Mouse (Mus musculus) forebrain, embryonic 13.5 days (tissue): ENCODE measurements at regions not wholly inside any gene's neighbourhood (a gene's known extent, or its start where the extent isn't known, plus 50 kb on each side); places are given as distances from the start of the nearest gene placed in this dataset.
A peak's percentile ranks its signal among the peaks of the same experiment; 100 is the strongest.

Source experiments
- ATAC-seq: fragments of 200-750 bp; cut with Nextera tagmentation; 2 replicates; pipeline ENCODE4 v1.8.0; 2017
- H3K27ac ChIP-seq: fragments of 300-500 bp; sonication (generic); 2 replicates; pipeline ENCODE4 v1.5.1; 2015; ENCODE audit warnings: inconsistent platforms, mild to moderate bottlenecking, moderate library complexity
- H3K27me3 ChIP-seq: fragments of 300-500 bp; sonication (generic); 2 replicates; pipeline ENCODE4 v1.6.1; 2015; ENCODE audit warnings: mild to moderate bottlenecking, inconsistent platforms
- H3K36me3 ChIP-seq: fragments of 300-500 bp; sonication (generic); 2 replicates; pipeline ENCODE4 v1.6.1; 2015; ENCODE audit warnings: mild to moderate bottlenecking, inconsistent platforms; ENCODE audit not compliant: poor library complexity, severe bottlenecking
- H3K4me1 ChIP-seq: fragments of 300-500 bp; sonication (generic); 2 replicates; pipeline ENCODE4 v1.6.1; 2015; ENCODE audit warnings: inconsistent platforms
- H3K4me2 ChIP-seq: fragments of 300-500 bp; sonication (generic); 2 replicates; pipeline ENCODE4 v1.6.1; 2015; ENCODE audit warnings: inconsistent platforms, mild to moderate bottlenecking, moderate library complexity
- H3K4me3 ChIP-seq: fragments of 300-500 bp; sonication (generic); 2 replicates; pipeline ENCODE4 v1.5.1; 2015; ENCODE audit warnings: mild to moderate bottlenecking, inconsistent platforms
- H3K9ac ChIP-seq: fragments of 300-500 bp; sonication (generic); 2 replicates; pipeline ENCODE4 v1.6.1; 2015; ENCODE audit warnings: mild to moderate bottlenecking, inconsistent platforms
- H3K9me3 ChIP-seq: fragments of 300-500 bp; sonication (generic); replicated peaks from 2 replicates; pipeline ENCODE4 v1.6.1; 2016; ENCODE audit warnings: inconsistent platforms
- WGBS: fragments of 180-500 bp; shearing (Covaris S2); methylation state at CpG from one replicate; pipeline ENCODE4 v1.1.7; 2015; 5-methylcytosine and 5-hydroxymethylcytosine counted together

GRCm38 (mm10) chr13:11247541-11247940 is 859.2 kb downstream of the Ryr2 start:
- ATAC-seq: no peak
- Histone ChIP-seq H3K4me3 (no peak overlapping the region), H3K27me3 (no peaks in the 10 kb centered on the region), H3K27ac (no peak overlapping the region), H3K4me1 (no peaks in the 10 kb centered on the region), H3K9me3 (no peaks in the 10 kb centered on the region), H3K36me3 (no peaks in the 10 kb centered on the region), H3K9ac (no peak overlapping the region), H3K4me2 (no peak overlapping the region)

- Histone ChIP-seq H3K27me3 (no peaks in the 10 kb centered on the region), H3K27ac (no peak overlapping the region), H3K4me2 (no peak overlapping the region), H3K36me3 (no peaks in the 10 kb centered on the region), H3K4me1 (no peaks in the 10 kb centered on the region), H3K4me3 (no peak overlapping the region), H3K9me3 (no peaks in the 10 kb centered on the region), H3K9ac (no peak overlapping the region)
- ATAC-seq: peak; percentile 78; the same call in 1 of the 2 replicates
- WGBS: 76% methylated on average over 3 of the region's 3 CpGs
Observed at GRCm38 (mm10) chr13:11216671-11217330, 856.2 kb upstream of the Chrm3 start.

GRCm38 (mm10) chr13:11210109-11210508 is 849.5 kb upstream of the Chrm3 start:
- no peak for ATAC-seq
- no peaks in the 10 kb centered on the region for H3K4me1 ChIP-seq
- no peak overlapping the region for H3K9ac ChIP-seq
- H3K9me3 ChIP-seq: no peaks in the 10 kb centered on the region
- H3K27me3 ChIP-seq: no peaks in the 10 kb centered on the region
- H3K4me3 ChIP-seq: no peak overlapping the region
- H3K4me2 ChIP-seq: no peak overlapping the region
- H3K36me3 ChIP-seq: no peaks in the 10 kb centered on the region
- no peak overlapping the region for H3K27ac ChIP-seq
- WGBS: 97% methylated on average over 1 of the region's 1 CpGs

- Histone ChIP-seq H3K9me3 (no peaks in the 10 kb centered on the region), H3K4me3 (no peak overlapping the region), H3K27ac (no peak overlapping the region), H3K9ac (no peak overlapping the region), H3K27me3 (no peaks in the 10 kb centered on the region), H3K4me1 (no peaks in the 10 kb centered on the region), H3K36me3 (no peaks in the 10 kb centered on the region), H3K4me2 (no peak overlapping the region)
- WGBS: 87% methylated on average over 6 of the region's 6 CpGs
- ATAC-seq: peak; percentile 65; the same call in 1 of the 2 replicates
Observed at GRCm38 (mm10) chr13:11205216-11205786, 844.7 kb upstream of the Chrm3 start.

- H3K27ac ChIP-seq: no peak overlapping the region
- H3K4me1 ChIP-seq: no peaks in the 10 kb centered on the region
- ATAC-seq: no peak
- no peak overlapping the region for H3K4me2 ChIP-seq
- H3K9ac ChIP-seq: no peak overlapping the region
- no peaks in the 10 kb centered on the region for H3K9me3 ChIP-seq
- H3K27me3 ChIP-seq: no peaks in the 10 kb centered on the region
- no peak overlapping the region for H3K4me3 ChIP-seq
- H3K36me3 ChIP-seq: no peaks in the 10 kb centered on the region
Observed at GRCm38 (mm10) chr13:11201978-11202377, 841.3 kb upstream of the Chrm3 start.

GRCm38 (mm10) chr13:11192471-11192870 is 831.8 kb upstream of the Chrm3 start:
- no peak overlapping the region for H3K4me2 ChIP-seq
- no peak for ATAC-seq
- H3K4me3 ChIP-seq: no peak overlapping the region
- H3K27me3 ChIP-seq: no peaks in the 10 kb centered on the region
- H3K27ac ChIP-seq: no peak overlapping the region
- H3K4me1 ChIP-seq: no peaks in the 10 kb centered on the region
- no peak overlapping the region for H3K9ac ChIP-seq
- 91% methylated on average over 8 of the region's 8 CpGs for WGBS
- H3K36me3 ChIP-seq: no peaks in the 10 kb centered on the region
- H3K9me3 ChIP-seq: no peaks in the 10 kb centered on the region

GRCm38 (mm10) chr13:11181191-11181590 is 820.5 kb upstream of the Chrm3 start:
- no peak overlapping the region for H3K4me2 ChIP-seq
- ATAC-seq: no peak
- no peaks in the 10 kb centered on the region for H3K9me3 ChIP-seq

GRCm38 (mm10) chr13:11180356-11180755 is 819.7 kb upstream of the Chrm3 start:
- Histone ChIP-seq H3K27ac (no peak overlapping the region), H3K9me3 (no peaks in the 10 kb centered on the region)
- WGBS: 82% methylated on average over 1 of the region's 1 CpGs

More at GRCm38 (mm10) chr13:11181191-11181590, 820.5 kb upstream of the Chrm3 start:
- Histone ChIP-seq H3K9ac (no peak overlapping the region), H3K4me3 (no peak overlapping the region), H3K36me3 (no peaks in the 10 kb centered on the region), H3K27me3 (no peaks in the 10 kb centered on the region), H3K27ac (no peak overlapping the region), H3K4me1 (no peaks in the 10 kb centered on the region)

GRCm38 (mm10) chr13:11178586-11178985 is 817.9 kb upstream of the Chrm3 start:
- no peak overlapping the region for H3K27ac ChIP-seq
- WGBS: 82% methylated on average over 2 of the region's 2 CpGs
- H3K27me3 ChIP-seq: no peaks in the 10 kb centered on the region
- H3K4me3 ChIP-seq: no peak overlapping the region
- no peak overlapping the region for H3K9ac ChIP-seq
- no peaks in the 10 kb centered on the region for H3K36me3 ChIP-seq
- no peaks in the 10 kb centered on the region for H3K4me1 ChIP-seq
- no peaks in the 10 kb centered on the region for H3K9me3 ChIP-seq
- ATAC-seq: no peak
- H3K4me2 ChIP-seq: no peak overlapping the region

More at GRCm38 (mm10) chr13:11180356-11180755, 819.7 kb upstream of the Chrm3 start:
- no peak overlapping the region for H3K4me2 ChIP-seq
- no peak overlapping the region for H3K4me3 ChIP-seq
- no peak overlapping the region for H3K9ac ChIP-seq
- H3K27me3 ChIP-seq: no peaks in the 10 kb centered on the region
- no peaks in the 10 kb centered on the region for H3K4me1 ChIP-seq
- H3K36me3 ChIP-seq: no peaks in the 10 kb centered on the region
- no peak for ATAC-seq

- no peaks in the 10 kb centered on the region for H3K9me3 ChIP-seq
- no peak overlapping the region for H3K9ac ChIP-seq
- peak; percentile 45; the same call in 1 of the 2 replicates for ATAC-seq
- no peaks in the 10 kb centered on the region for H3K27me3 ChIP-seq
- H3K27ac ChIP-seq: no peak overlapping the region
- H3K4me3 ChIP-seq: no peak overlapping the region
- no peaks in the 10 kb centered on the region for H3K36me3 ChIP-seq
- H3K4me2 ChIP-seq: no peak overlapping the region
- 72% methylated on average over 6 of the region's 6 CpGs for WGBS
- H3K4me1 ChIP-seq: no peaks in the 10 kb centered on the region
Observed at GRCm38 (mm10) chr13:11177642-11178420, 817.2 kb upstream of the Chrm3 start.

- H3K4me3 ChIP-seq: no peak overlapping the region
- ATAC-seq: peak; percentile 69
- no peak overlapping the region for H3K9ac ChIP-seq
- no peaks in the 10 kb centered on the region for H3K4me1 ChIP-seq
- H3K36me3 ChIP-seq: no peaks in the 10 kb centered on the region
- no peak overlapping the region for H3K27ac ChIP-seq
- H3K4me2 ChIP-seq: no peak overlapping the region
- no peaks in the 10 kb centered on the region for H3K27me3 ChIP-seq
- no peaks in the 10 kb centered on the region for H3K9me3 ChIP-seq
- 72% methylated on average over 5 of the region's 5 CpGs for WGBS
Observed at GRCm38 (mm10) chr13:11167115-11167514, 806.5 kb upstream of the Chrm3 start.

- Histone ChIP-seq H3K4me2 (no peak overlapping the region), H3K9ac (no peak overlapping the region), H3K36me3 (no peaks in the 10 kb centered on the region), H3K27me3 (no peaks in the 10 kb centered on the region), H3K4me3 (no peak overlapping the region), H3K27ac (no peak overlapping the region), H3K9me3 (no peaks in the 10 kb centered on the region), H3K4me1 (no peaks in the 10 kb centered on the region)
- WGBS: 75% methylated on average over 3 of the region's 3 CpGs
- ATAC-seq: no peak
Observed at GRCm38 (mm10) chr13:11164130-11164529, 803.5 kb upstream of the Chrm3 start.
